Mouse (Mus musculus): ENCODE data around the gene Zfp879. TPM values are rescaled to one million over a fixed set of nuclear protein-coding genes. Genes with fewer than 3 reads are reported as not detected.

The Zfp879 gene
- polyA plus RNA-seq, 1 experiment from 2014 or later, result 1.5 TPM

GRCm38 (mm10) chr11:50845951-50846350, 4.6 kb upstream of the Zfp879 start:
- peaks cover 13% of the 10 kb centered on the region for H3K4me1 ChIP-seq
- no peak overlapping the region for H3K9ac ChIP-seq
- no peak overlapping the region for H3K27ac ChIP-seq
- H3K36me3 ChIP-seq (replicated peaks), result no peaks in the 10 kb centered on the region
- peaks cover 29% of the 10 kb centered on the region for H3K27me3 ChIP-seq (replicated peaks)
- no peak overlapping the region for H3K4me2 ChIP-seq
- WGBS, result 89% methylated on average over 3 of the region's 3 CpGs
- no peak for ATAC-seq (replicated peaks)
- no peak overlapping the region for H3K4me3 ChIP-seq
- no peaks in the 10 kb centered on the region for H3K9me3 ChIP-seq

- Histone ChIP-seq H3K9me3 (no peaks in the 10 kb centered on the region), H3K4me1 (peaks cover 7% of the 10 kb centered on the region), H3K36me3 (replicated peaks) (peaks cover 13% of the 10 kb centered on the region), H3K27ac (no peak overlapping the region), H3K4me2 (no peak overlapping the region), H3K27me3 (replicated peaks) (no peaks in the 10 kb centered on the region), H3K4me3 (no peak overlapping the region), H3K9ac (no peak overlapping the region)
- ATAC-seq (replicated peaks), result no peak
- WGBS, result 92% methylated on average over 4 of the region's 4 CpGs
These were observed 5.6 kb downstream of the Zfp879 start for GRCm38 (mm10) chr11:50835727-50836126.

- no peaks in the 10 kb centered on the region for H3K27me3 ChIP-seq (replicated peaks)
- WGBS, result under 1% methylated on average over 45 of the region's 45 CpGs
- ATAC-seq (replicated peaks), result peak; percentile 98
These were observed 14.1 kb downstream of the Zfp879 start, which contains the start of gene Zfp354c for GRCm38 (mm10) chr11:50827010-50827953. Gene Zfp354c, minus strand, starts transcription at chr11:50827724.

GRCm38 (mm10) chr11:50826214-50826613, 15.1 kb downstream of the Zfp879 start:
- Histone ChIP-seq H3K4me2 (peak overlapping the region; percentile 67), H3K9me3 (no peaks in the 10 kb centered on the region), H3K27ac (no peak overlapping the region), H3K4me3 (peak overlapping the region; percentile 84), H3K9ac (peak overlapping the region; percentile 87; the same call in 1 of the 2 replicates), H3K36me3 (replicated peaks) (peaks cover 36% of the 10 kb centered on the region), H3K4me1 (peaks cover 16% of the 10 kb centered on the region), H3K27me3 (replicated peaks) (no peaks in the 10 kb centered on the region)
- ATAC-seq (replicated peaks), result no peak
- WGBS, result 42% methylated on average over 2 of the region's 2 CpGs

More at GRCm38 (mm10) chr11:50827010-50827953, 14.1 kb downstream of the Zfp879 start, which contains the start of gene Zfp354c:
- Histone ChIP-seq H3K4me3 (peak within 1 kb of the TSS; percentile 84), H3K4me1 (peaks cover 16% of the 10 kb centered on the region), H3K27ac (peak within 1 kb of the TSS; percentile 82), H3K4me2 (peak within 1 kb of the TSS; percentile 67), H3K9me3 (no peaks in the 10 kb centered on the region), H3K36me3 (replicated peaks) (peaks cover 28% of the 10 kb centered on the region), H3K9ac (peak within 1 kb of the TSS; percentile 87)

- Histone ChIP-seq H3K4me2 (no peak overlapping the region), H3K27ac (no peak overlapping the region), H3K36me3 (replicated peaks) (peaks cover 93% of the 10 kb centered on the region), H3K27me3 (replicated peaks) (no peaks in the 10 kb centered on the region), H3K4me3 (no peak overlapping the region), H3K9me3 (peaks cover 38% of the 10 kb centered on the region), H3K4me1 (no peaks in the 10 kb centered on the region), H3K9ac (no peak overlapping the region)
- 96% methylated on average over 4 of the region's 4 CpGs for WGBS
- ATAC-seq (replicated peaks), result no peak
These were observed 27.1 kb downstream of the Zfp879 start for GRCm38 (mm10) chr11:50814233-50814632.

GRCm38 (mm10) chr11:50798836-50799235, 42.5 kb downstream of the Zfp879 start:
- H3K27ac ChIP-seq, result no peak overlapping the region
- H3K4me2 ChIP-seq, result no peak overlapping the region
- no peaks in the 10 kb centered on the region for H3K9me3 ChIP-seq
- H3K27me3 ChIP-seq (replicated peaks), result no peaks in the 10 kb centered on the region
- no peak for ATAC-seq (replicated peaks)
- H3K9ac ChIP-seq, result no peak overlapping the region
- no peaks in the 10 kb centered on the region for H3K36me3 ChIP-seq (replicated peaks)
- H3K4me3 ChIP-seq, result no peak overlapping the region
- H3K4me1 ChIP-seq, result no peaks in the 10 kb centered on the region

GRCm38 (mm10) chr11:50797674-50798073, 43.7 kb downstream of the Zfp879 start:
- Histone ChIP-seq H3K27ac (no peak overlapping the region), H3K4me1 (no peaks in the 10 kb centered on the region), H3K4me2 (no peak overlapping the region), H3K9me3 (no peaks in the 10 kb centered on the region), H3K4me3 (no peak overlapping the region), H3K27me3 (replicated peaks) (no peaks in the 10 kb centered on the region), H3K36me3 (replicated peaks) (no peaks in the 10 kb centered on the region), H3K9ac (no peak overlapping the region)
- WGBS, result 81% methylated on average over 11 of the region's 11 CpGs
- no peak for ATAC-seq (replicated peaks)

Other genes starting within 250 kb of the Zfp879 start
- gene Adamts2, start 239.5 kb downstream of the Zfp879 start, polyA plus RNA-seq (2015; fragmentation: Nextera tagmentation; extraction: Ambion mirVana), result 3.7 and 5.0 TPM in 2 replicates
- gene Zfp354c, start 13.8 kb downstream of the Zfp879 start, polyA plus RNA-seq (2015; fragmentation: Nextera tagmentation; extraction: Ambion mirVana), result 62.3 and 64.4 TPM in 2 replicates
- 0.10 and 0.13 TPM in 2 replicates for gene Grm6, start 9.1 kb upstream of the Zfp879 start, polyA plus RNA-seq (2015; fragmentation: Nextera tagmentation; extraction: Ambion mirVana)
- gene Zfp454, start 46.1 kb upstream of the Zfp879 start, polyA plus RNA-seq (2015; fragmentation: Nextera tagmentation; extraction: Ambion mirVana), result 12.9 and 13.0 TPM in 2 replicates
- gene Zfp2, start 74.6 kb upstream of the Zfp879 start, polyA plus RNA-seq (2015; fragmentation: Nextera tagmentation; extraction: Ambion mirVana), result 48.9 and 57.4 TPM in 2 replicates
- gene Zfp354b, start 90.1 kb upstream of the Zfp879 start, polyA plus RNA-seq (2015; fragmentation: Nextera tagmentation; extraction: Ambion mirVana), result 3.6 and 5.2 TPM in 2 replicates
- not detected in 2 replicates for gene 4933414I15Rik, start 102.2 kb upstream of the Zfp879 start, polyA plus RNA-seq (2015; fragmentation: Nextera tagmentation; extraction: Ambion mirVana)
- gene Prop1, start 112.2 kb upstream of the Zfp879 start, polyA plus RNA-seq (2015; fragmentation: Nextera tagmentation; extraction: Ambion mirVana), result not detected in 2 replicates
- not detected in 2 replicates for gene Olfr1378, start 125.0 kb upstream of the Zfp879 start, polyA plus RNA-seq (2015; fragmentation: Nextera tagmentation; extraction: Ambion mirVana)
- gene Olfr1377, start 140.4 kb upstream of the Zfp879 start, polyA plus RNA-seq (2015; fragmentation: Nextera tagmentation; extraction: Ambion mirVana), result not detected in 2 replicates
- gene Olfr51, start 162.0 kb upstream of the Zfp879 start, polyA plus RNA-seq (2015; fragmentation: Nextera tagmentation; extraction: Ambion mirVana), result not detected in 2 replicates
- gene Olfr54, start 172.7 kb upstream of the Zfp879 start, polyA plus RNA-seq (2015; fragmentation: Nextera tagmentation; extraction: Ambion mirVana), result not detected in 2 replicates
- not detected in 2 replicates for gene Olfr1375, start 206.6 kb upstream of the Zfp879 start, polyA plus RNA-seq (2015; fragmentation: Nextera tagmentation; extraction: Ambion mirVana)
- gene Zfp354a, start 217.7 kb upstream of the Zfp879 start, polyA plus RNA-seq (2015; fragmentation: Nextera tagmentation; extraction: Ambion mirVana), result 14.8 and 15.1 TPM in 2 replicates